Mouse (Mus musculus): ENCODE results near the gene Cemip. TPM values are rescaled to one million over a fixed set of nuclear protein-coding genes. Genes with fewer than 3 reads are reported as not detected.

The Cemip gene
- polyA plus RNA-seq, 1 experiment = 11.2 TPM

DNA sequence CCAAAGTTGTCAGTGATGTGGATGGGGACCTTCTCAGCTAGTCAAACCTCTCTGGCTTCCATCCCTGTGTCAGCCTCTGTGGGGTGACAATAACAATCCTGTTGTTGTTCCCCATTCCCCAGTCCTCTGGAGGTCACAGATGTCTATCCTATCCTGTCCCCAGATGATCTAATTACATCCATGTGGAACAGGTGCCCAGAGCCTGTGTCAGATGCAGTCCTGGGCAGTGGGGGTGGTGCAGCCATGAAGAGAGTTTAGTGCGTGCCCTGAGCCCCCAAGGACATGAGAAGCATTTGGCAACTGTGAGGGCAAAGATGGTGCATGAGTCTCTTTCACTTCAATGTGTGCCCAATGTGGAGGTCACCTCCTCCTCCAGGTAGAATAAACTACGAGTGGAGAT, 100.6 kb downstream of the Cemip start:
- no peak overlapping the region for H3K4me2 ChIP-seq (ENCODE audit: low read depth)
- H3K36me3 ChIP-seq (ENCODE audit: control insufficient read depth, insufficient read depth) = no peaks in the 10 kb centered on the region
- H3ac ChIP-seq (ENCODE audit: control insufficient read depth, insufficient read length) = no peak overlapping the region
- no peaks in the 10 kb centered on the region for H3K79me2 ChIP-seq (ENCODE audit: control insufficient read depth, insufficient read depth)
- H3K4me3 ChIP-seq = no peak overlapping the region
- peak in 2 of 3 experiments; percentile 22 to 60 for TF ChIP-seq MYOG (IDR thresholded peaks at IDR 0.05; ENCODE audit: control insufficient read depth in 1 of 3, insufficient read depth in 1 of 3, insufficient read length in 2 of 3, low read depth in 2 of 3)
- TF ChIP-seq REST (IDR thresholded peaks at IDR 0.05; ENCODE audit: insufficient read depth, insufficient read length) = no peak
- TF ChIP-seq TCF12 (IDR thresholded peaks at IDR 0.05; ENCODE audit: insufficient read depth, poor library complexity, severe bottlenecking) = peak; percentile 65
- TF ChIP-seq MYOD1 (IDR thresholded peaks at IDR 0.05; ENCODE audit: control insufficient read depth in 1 of 3, insufficient read length in 2 of 3, low read depth in 2 of 3) = peak in 2 of 3 experiments; percentile 29 to 79
- no peaks in the 10 kb centered on the region for H3K27me3 ChIP-seq (ENCODE audit: control insufficient read depth, insufficient read depth, insufficient read length)

DNA sequence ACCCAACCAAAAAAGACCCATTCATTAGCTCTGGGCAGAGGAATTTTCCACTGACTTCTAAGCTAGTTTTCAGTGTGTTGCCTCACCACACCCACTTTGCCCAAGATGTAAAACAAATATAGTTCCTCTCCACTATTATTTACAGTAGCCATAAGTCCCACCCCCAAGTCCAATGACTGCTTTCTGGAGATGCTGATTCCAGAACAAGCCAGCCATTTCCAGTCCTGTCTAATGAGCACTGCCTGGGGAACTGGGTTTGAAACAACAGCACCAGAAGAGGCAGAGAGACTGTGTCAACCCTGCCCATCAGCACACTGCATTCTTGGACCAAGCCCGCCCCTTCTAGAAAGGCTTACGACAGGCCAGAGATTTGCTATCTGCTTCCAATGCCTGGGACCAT, 103.7 kb downstream of the Cemip start:
- Histone ChIP-seq H3K36me3 (ENCODE audit: control insufficient read depth, insufficient read depth) (no peaks in the 10 kb centered on the region), H3K4me3 (no peak overlapping the region), H3K79me2 (ENCODE audit: control insufficient read depth, insufficient read depth) (no peaks in the 10 kb centered on the region), H3K4me2 (ENCODE audit: low read depth) (no peak overlapping the region), H3K27me3 (ENCODE audit: control insufficient read depth, insufficient read depth, insufficient read length) (no peaks in the 10 kb centered on the region), H3ac (ENCODE audit: control insufficient read depth, insufficient read length) (no peak overlapping the region)
- TF ChIP-seq MYOD1 (IDR thresholded peaks at IDR 0.05; ENCODE audit: control insufficient read depth in 1 of 3, insufficient read length in 2 of 3, low read depth in 2 of 3) (no peak), REST (IDR thresholded peaks at IDR 0.05; ENCODE audit: insufficient read depth, insufficient read length) (no peak), POLR2A (IDR thresholded peaks at IDR 0.05; ENCODE audit: insufficient read length, low read depth) (no peak), MYOG (IDR thresholded peaks at IDR 0.05; ENCODE audit: control insufficient read depth in 1 of 3, insufficient read depth in 1 of 3, insufficient read length in 2 of 3, low read depth in 2 of 3) (no peak)

DNA sequence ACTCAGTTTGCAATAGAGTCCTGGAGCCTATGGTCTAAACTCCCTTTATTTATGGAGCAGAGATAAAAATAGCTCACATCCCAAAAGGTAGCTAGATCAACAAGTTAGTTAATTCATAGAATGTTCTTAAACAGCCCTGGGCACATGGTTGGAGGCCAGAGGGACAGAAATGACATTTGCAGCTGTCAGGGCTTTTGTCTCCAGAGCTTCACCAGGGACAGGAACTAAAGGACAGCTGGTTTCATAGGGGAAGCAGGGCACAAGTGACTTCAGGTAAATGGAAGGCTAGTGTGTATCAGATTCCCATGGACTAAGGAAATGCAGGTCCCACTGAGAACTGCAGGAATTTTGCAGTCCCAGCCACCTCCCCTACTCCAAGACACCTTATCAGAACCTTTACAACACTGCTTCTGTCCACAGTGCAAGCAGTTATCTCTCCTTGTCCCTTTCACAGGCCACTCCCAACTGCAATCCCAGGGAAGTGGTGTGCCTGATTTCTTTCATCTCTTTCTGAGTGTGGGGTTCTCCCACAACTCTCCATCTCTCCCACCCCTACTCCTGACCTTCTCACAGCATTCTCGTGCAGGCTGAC, 107.3 kb downstream of the Cemip start:
- no peak overlapping the region for H3K4me2 ChIP-seq (ENCODE audit: low read depth)
- no peaks in the 10 kb centered on the region for H3K36me3 ChIP-seq (ENCODE audit: control insufficient read depth, insufficient read depth)
- H3K27me3 ChIP-seq (ENCODE audit: control insufficient read depth, insufficient read depth, insufficient read length) = no peaks in the 10 kb centered on the region
- H3ac ChIP-seq (ENCODE audit: control insufficient read depth, insufficient read length) = no peak overlapping the region
- TF ChIP-seq TCF3 (IDR thresholded peaks at IDR 0.05; ENCODE audit: insufficient read length, low read depth) (no peak), REST (IDR thresholded peaks at IDR 0.05; ENCODE audit: insufficient read depth, insufficient read length) (no peak), MAX (IDR thresholded peaks at IDR 0.05; ENCODE audit: low read depth) (no peak), MYOG (IDR thresholded peaks at IDR 0.05; ENCODE audit: control insufficient read depth in 1 of 3, insufficient read depth in 1 of 3, insufficient read length in 2 of 3, low read depth in 2 of 3) (peak in 2 of 3 experiments; percentile 63 to 81), MYOD1 (IDR thresholded peaks at IDR 0.05; ENCODE audit: control insufficient read depth in 1 of 3, insufficient read length in 2 of 3, low read depth in 2 of 3) (peak; percentile 49 to 82 (median 56)), TCF12 (IDR thresholded peaks at IDR 0.05; ENCODE audit: insufficient read depth, poor library complexity, severe bottlenecking) (peak; percentile 63)
- no peak overlapping the region for H3K4me3 ChIP-seq
- no peaks in the 10 kb centered on the region for H3K79me2 ChIP-seq (ENCODE audit: control insufficient read depth, insufficient read depth)

DNA sequence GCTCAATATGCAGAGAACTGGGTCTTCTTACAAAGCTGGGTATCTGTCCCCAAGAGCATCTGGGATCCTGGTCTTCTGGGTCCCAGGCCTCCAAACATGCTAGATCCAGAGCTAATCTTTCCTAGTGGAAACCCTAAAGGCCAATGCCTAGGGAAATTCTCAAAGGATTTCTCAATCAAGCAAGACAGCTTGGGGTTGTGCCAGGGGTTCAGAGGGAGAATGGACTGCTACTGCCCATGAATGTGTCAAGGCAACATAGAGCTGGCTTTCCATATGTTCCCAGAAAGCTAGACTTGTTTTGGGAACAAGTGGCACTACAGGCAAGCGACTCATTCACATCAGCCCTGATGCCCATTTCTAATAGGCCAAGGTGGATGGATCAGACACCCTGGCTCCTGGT, 107.9 kb downstream of the Cemip start:
- no peak overlapping the region for H3K4me2 ChIP-seq (ENCODE audit: low read depth)
- H3K36me3 ChIP-seq (ENCODE audit: control insufficient read depth, insufficient read depth) = no peaks in the 10 kb centered on the region
- H3K27me3 ChIP-seq (ENCODE audit: control insufficient read depth, insufficient read depth, insufficient read length) = no peaks in the 10 kb centered on the region
- TF ChIP-seq E2F4 (IDR thresholded peaks at IDR 0.05; ENCODE audit: insufficient read depth) = no peak
- no peak for TF ChIP-seq POLR2AphosphoS2 (IDR thresholded peaks at IDR 0.05; ENCODE audit: insufficient read length, low read depth)
- no peak for TF ChIP-seq REST (IDR thresholded peaks at IDR 0.05; ENCODE audit: insufficient read depth, insufficient read length)
- TF ChIP-seq POLR2A (IDR thresholded peaks at IDR 0.05; ENCODE audit: insufficient read length, low read depth) = no peak
- TF ChIP-seq USF1 (IDR thresholded peaks at IDR 0.05; ENCODE audit: low read depth) = no peak
- TF ChIP-seq MYOG (IDR thresholded peaks at IDR 0.05; ENCODE audit: control insufficient read depth in 1 of 3, insufficient read depth in 1 of 3, insufficient read length in 2 of 3, low read depth in 2 of 3) = no peak
- no peak for TF ChIP-seq MAX (IDR thresholded peaks at IDR 0.05; ENCODE audit: low read depth)
- TF ChIP-seq TCF12 (IDR thresholded peaks at IDR 0.05; ENCODE audit: insufficient read depth, poor library complexity, severe bottlenecking) = no peak
- TF ChIP-seq TCF3 (IDR thresholded peaks at IDR 0.05; ENCODE audit: insufficient read length, low read depth) = no peak
- TF ChIP-seq CEBPB (IDR thresholded peaks at IDR 0.05; ENCODE audit: insufficient read depth, poor library complexity, severe bottlenecking) = no peak
- no peak for TF ChIP-seq SRF (IDR thresholded peaks at IDR 0.05; ENCODE audit: control insufficient read depth, insufficient read length, low read depth)
- TF ChIP-seq MYOD1 (IDR thresholded peaks at IDR 0.05; ENCODE audit: control insufficient read depth in 1 of 3, insufficient read length in 2 of 3, low read depth in 2 of 3) = no peak
- H3K79me2 ChIP-seq (ENCODE audit: control insufficient read depth, insufficient read depth) = no peaks in the 10 kb centered on the region
- H3K4me3 ChIP-seq = no peak overlapping the region
- no peak overlapping the region for H3ac ChIP-seq (ENCODE audit: control insufficient read depth, insufficient read length)

DNA sequence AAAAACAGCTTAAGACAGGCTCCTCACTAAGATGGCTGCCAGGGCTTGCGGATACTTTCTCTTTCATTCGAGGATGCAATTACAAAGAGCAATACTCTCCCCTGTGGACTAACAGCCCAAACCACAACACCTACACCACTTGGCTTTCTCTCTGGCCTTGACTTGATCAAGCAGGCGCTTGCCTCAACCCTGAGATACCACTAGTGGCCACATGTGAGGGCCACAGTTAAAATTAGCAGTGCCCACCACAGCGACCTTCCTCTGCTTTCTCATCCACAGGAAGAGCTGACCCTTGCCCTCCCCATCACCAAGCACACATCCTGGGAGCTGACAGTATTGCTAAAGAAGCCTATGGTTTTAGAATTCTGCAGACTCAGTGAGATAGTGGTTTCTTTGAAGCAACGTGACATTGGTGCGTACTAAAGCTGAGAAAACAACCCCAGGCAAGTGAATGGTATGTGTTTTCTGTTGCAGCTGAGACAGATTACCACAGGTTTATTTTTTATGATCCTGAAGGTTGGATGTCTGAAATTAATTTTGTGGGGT, 109.8 kb downstream of the Cemip start:
- no peak overlapping the region for H3ac ChIP-seq (ENCODE audit: control insufficient read depth, insufficient read length)
- peak overlapping the region; percentile 68 for H3K4me2 ChIP-seq (ENCODE audit: low read depth)
- no peaks in the 10 kb centered on the region for H3K27me3 ChIP-seq (ENCODE audit: control insufficient read depth, insufficient read depth, insufficient read length)
- no peaks in the 10 kb centered on the region for H3K79me2 ChIP-seq (ENCODE audit: control insufficient read depth, insufficient read depth)
- TF ChIP-seq MAX (IDR thresholded peaks at IDR 0.05; ENCODE audit: low read depth) (no peak), MYOG (IDR thresholded peaks at IDR 0.05; ENCODE audit: control insufficient read depth in 1 of 3, insufficient read depth in 1 of 3, insufficient read length in 2 of 3, low read depth in 2 of 3) (peak in 1 of 3 experiments; percentile 56), SRF (IDR thresholded peaks at IDR 0.05; ENCODE audit: control insufficient read depth, insufficient read length, low read depth) (no peak), CEBPB (IDR thresholded peaks at IDR 0.05; ENCODE audit: insufficient read depth, poor library complexity, severe bottlenecking) (peak; percentile 1; the same call in 1 of the 2 replicates), POLR2A (IDR thresholded peaks at IDR 0.05; ENCODE audit: insufficient read length, low read depth) (no peak), TCF12 (IDR thresholded peaks at IDR 0.05; ENCODE audit: insufficient read depth, poor library complexity, severe bottlenecking) (peak; percentile 1), E2F4 (IDR thresholded peaks at IDR 0.05; ENCODE audit: insufficient read depth) (no peak)
- no peaks in the 10 kb centered on the region for H3K36me3 ChIP-seq (ENCODE audit: control insufficient read depth, insufficient read depth)
- H3K4me3 ChIP-seq = no peak overlapping the region
